In the genomic region with DNA sequence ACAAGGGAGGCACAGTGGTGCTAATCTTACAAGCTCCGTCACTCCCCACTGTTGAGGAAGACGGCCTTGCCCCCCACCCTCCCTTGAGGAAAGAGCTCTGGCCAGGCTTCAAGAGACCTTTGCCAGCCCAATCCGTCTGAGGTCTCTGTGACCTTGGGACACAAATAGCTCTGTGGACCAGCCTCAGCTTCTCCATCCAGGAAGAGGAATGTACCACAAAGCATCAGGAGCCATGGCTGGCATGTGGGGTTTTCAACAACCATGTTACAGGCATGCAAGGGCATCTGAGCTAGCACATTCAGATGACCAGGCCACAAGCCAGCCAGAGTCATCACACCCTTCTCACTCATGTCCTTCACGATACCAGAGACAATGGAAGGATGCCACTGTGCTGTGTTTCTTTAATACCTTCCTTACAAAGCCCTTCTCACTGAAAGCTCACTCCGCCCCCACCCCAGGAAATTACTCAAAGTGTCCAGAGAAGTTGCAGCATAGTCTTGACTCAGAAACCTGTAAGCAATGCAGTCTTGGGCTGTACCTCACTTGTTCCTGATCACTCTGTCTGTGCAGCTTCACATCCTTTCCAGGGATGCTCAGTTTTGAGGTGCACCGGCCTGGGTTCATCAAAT, we compare ENCODE assay signal across 15 mouse cellular contexts.
DNase-seq lines count a peak whose midpoint lies in the region; ATAC-seq and TF ChIP-seq lines count a peak whose summit lies in the region.
"Had no signal": no experiment of that assay in that cellular context is flagged by ENCODE, and none has a peak within 500 bp of the region (broad histone marks: within the 10 kb centered on the region; RNA-seq: fewer than 3 reads in every experiment).

No protein-coding gene starts in this region.

- no peak overlapping the region for H3K9ac ChIP-seq in midbrain, postnatal 0 days (replicated peaks; ENCODE audit: low read length, poor library complexity, severe bottlenecking)
- no peak overlapping the region for H3K9ac ChIP-seq in forebrain, postnatal 0 days
- H3K9ac ChIP-seq: hindbrain, embryonic 13.5 days had no signal

- no peak for TF ChIP-seq CTCF in midbrain, postnatal 0 days (IDR thresholded peaks at IDR 0.05)
- no peak for TF ChIP-seq CTCF in forebrain, postnatal 0 days (IDR thresholded peaks at IDR 0.05; ENCODE audit: low read depth)

- H3K36me3 ChIP-seq in heart, embryonic 10.5 days = no peaks in the 10 kb centered on the region
- no peaks in the 10 kb centered on the region for H3K36me3 ChIP-seq in embryonic facial prominence, embryonic 10.5 days (replicated peaks)
- no peaks in the 10 kb centered on the region for H3K36me3 ChIP-seq in midbrain, postnatal 0 days (ENCODE audit: insufficient read depth, low read length)
- H3K36me3 ChIP-seq in forebrain, postnatal 0 days (ENCODE audit: insufficient read depth) = no peaks in the 10 kb centered on the region
- H3K36me3 ChIP-seq: hindbrain, embryonic 13.5 days had no signal

- H3K9me3 ChIP-seq in heart, embryonic 10.5 days = no peaks in the 10 kb centered on the region
- 0 out of 2 replicates have a peak, but pooled peaks cover 5% of the 10 kb centered on the region for H3K9me3 ChIP-seq in embryonic facial prominence, embryonic 10.5 days
- H3K9me3 ChIP-seq in midbrain, postnatal 0 days (ENCODE audit: low read length) = 0 out of 2 replicates have a peak, but pooled peaks cover 6% of the 10 kb centered on the region
- H3K9me3 ChIP-seq in forebrain, postnatal 0 days (ENCODE audit: low read length) = peaks cover 3% of the 10 kb centered on the region; the same call in 1 of the 2 replicates

- WGBS in heart, embryonic 10.5 days = 48% methylated on average over 6 of the region's 6 CpGs
- 78% methylated on average over 6 of the region's 6 CpGs for WGBS in embryonic facial prominence, embryonic 10.5 days
- WGBS in midbrain, postnatal 0 days = 68% methylated on average over 6 of the region's 6 CpGs
- 67% methylated on average over 6 of the region's 6 CpGs for WGBS in forebrain, postnatal 0 days

- no peaks in the 10 kb centered on the region for H3K27me3 ChIP-seq in heart, embryonic 10.5 days (ENCODE audit: insufficient read depth, poor library complexity, severe bottlenecking)
- H3K27me3 ChIP-seq in embryonic facial prominence, embryonic 10.5 days (replicated peaks; ENCODE audit: low read depth, poor library complexity, severe bottlenecking) = no peaks in the 10 kb centered on the region
- H3K27me3 ChIP-seq in midbrain, postnatal 0 days (ENCODE audit: insufficient read depth, low read length) = no peaks in the 10 kb centered on the region
- no peaks in the 10 kb centered on the region for H3K27me3 ChIP-seq in forebrain, postnatal 0 days (ENCODE audit: insufficient read depth, low read length)
- H3K27me3 ChIP-seq: hindbrain, embryonic 13.5 days had no signal

- DNase-seq in adrenal gland, adult 2 months = peak; percentile 42
- no peak for DNase-seq in adrenal gland, postnatal 25 days
- peak; percentile 81 for DNase-seq in 416B (ENCODE audit: low read depth)
- no peak for DNase-seq in heart, embryonic 10.5 days (ENCODE audit: low spot score)
- DNase-seq in heart, postnatal 4 days = peak; percentile 67
- DNase-seq in embryonic facial prominence, embryonic 10.5 days (ENCODE audit: low spot score) = no peak
- no peak for DNase-seq in midbrain, postnatal 0 days (ENCODE audit: low spot score)
- no peak for DNase-seq in forebrain, postnatal 0 days
- DNase-seq: cerebellum, postnatal 14 days; kidney, adult 18-20 months; spleen, adult 18-20 months; thymus, adult 2 months had no signal

- peaks cover 18% of the 10 kb centered on the region for H3K4me1 ChIP-seq in heart, embryonic 10.5 days
- peaks cover 9% of the 10 kb centered on the region for H3K4me1 ChIP-seq in embryonic facial prominence, embryonic 10.5 days
- H3K4me1 ChIP-seq in midbrain, postnatal 0 days (ENCODE audit: insufficient read depth, low read length) = no peaks in the 10 kb centered on the region
- no peaks in the 10 kb centered on the region for H3K4me1 ChIP-seq in forebrain, postnatal 0 days (ENCODE audit: insufficient read depth)
- H3K4me1 ChIP-seq: hindbrain, embryonic 13.5 days had no signal

- H3K4me3 ChIP-seq in heart, embryonic 10.5 days = no peak overlapping the region
- no peak overlapping the region for H3K4me3 ChIP-seq in embryonic facial prominence, embryonic 10.5 days
- no peak overlapping the region for H3K4me3 ChIP-seq in midbrain, postnatal 0 days (ENCODE audit: low read depth, low read length)
- H3K4me3 ChIP-seq in forebrain, postnatal 0 days (ENCODE audit: low read depth, low read length) = no peak overlapping the region
- H3K4me3 ChIP-seq: hindbrain, embryonic 13.5 days; layer of hippocampus, adult 2 months had no signal

- no peak overlapping the region for H3K4me2 ChIP-seq in midbrain, postnatal 0 days (ENCODE audit: low read depth, low read length, poor library complexity, severe bottlenecking)
- H3K4me2 ChIP-seq in forebrain, postnatal 0 days (ENCODE audit: low read depth) = no peak overlapping the region
- H3K4me2 ChIP-seq: hindbrain, embryonic 13.5 days had no signal

- no peak for ATAC-seq in midbrain, postnatal 0 days (ENCODE audit: low FRiP score)
- ATAC-seq in forebrain, postnatal 0 days = no peak
- ATAC-seq: forebrain, embryonic 16.5 days had no signal

- peak overlapping the region; percentile 23; the same call in 1 of the 2 replicates for H3K27ac ChIP-seq in heart, embryonic 10.5 days
- H3K27ac ChIP-seq in embryonic facial prominence, embryonic 10.5 days (replicated peaks) = no peak overlapping the region
- no peak overlapping the region for H3K27ac ChIP-seq in midbrain, postnatal 0 days (ENCODE audit: low read depth, low read length)
- H3K27ac ChIP-seq in forebrain, postnatal 0 days (ENCODE audit: low read depth, low read length) = no peak overlapping the region
- H3K27ac ChIP-seq: hindbrain, embryonic 13.5 days; layer of hippocampus, adult 2 months had no signal

Comparison
In these comparisons a context has a peak if more than half of its experiments do, and no peak if none do; other contexts are left out.
1. DNase-seq: peak in adrenal gland, adult 2 months (single experiment), 416B (single experiment) and heart, postnatal 4 days (single experiment); none in adrenal gland, postnatal 25 days (single experiment), heart, embryonic 10.5 days (single experiment), embryonic facial prominence, embryonic 10.5 days (single experiment), midbrain, postnatal 0 days (single experiment) and forebrain, postnatal 0 days (single experiment).